Mouse (Mus musculus) CD4-positive, CD25-positive, alpha-beta regulatory T cell, adult 2 months (primary cell): ENCODE measurements around the gene Rslcan18.
"Not testable (repeated sequence)": the region's sequence is repeated elsewhere in the genome, so short reads cannot be mapped to it uniquely, and the experiment has no call there.

Source experiments
- DNase-seq: peaks from one replicate; pipeline ENCODE4 v3.0.0-alpha.2; 2012; ENCODE audit warnings: low read depth, low spot score

Rslcan18 gene

DNA sequence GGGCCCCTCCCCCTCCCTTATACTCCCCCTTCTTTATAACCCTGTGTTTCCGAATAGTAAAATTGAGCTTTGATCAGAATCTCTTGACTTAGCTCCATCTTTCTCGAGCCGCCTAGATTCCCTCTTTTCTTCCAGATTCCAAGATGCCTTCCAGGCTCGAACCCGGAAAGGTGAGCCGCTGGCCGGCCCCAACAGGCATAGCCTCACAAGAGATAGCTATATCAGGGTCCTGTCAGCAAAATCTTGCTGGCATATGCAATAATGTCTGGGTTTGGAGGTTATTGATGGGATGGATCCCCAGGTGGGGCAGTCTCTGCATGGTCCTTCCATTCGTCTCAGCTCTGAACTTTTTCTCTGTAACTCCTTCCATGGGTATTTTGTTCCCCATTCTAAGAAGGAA lies at the start of gene Rslcan18:
Gene Rslcan18, minus strand, starts transcription at position 101 of the 400 bp plus-strand sequence.
- DNase-seq = not testable (repeated sequence)

DNA sequence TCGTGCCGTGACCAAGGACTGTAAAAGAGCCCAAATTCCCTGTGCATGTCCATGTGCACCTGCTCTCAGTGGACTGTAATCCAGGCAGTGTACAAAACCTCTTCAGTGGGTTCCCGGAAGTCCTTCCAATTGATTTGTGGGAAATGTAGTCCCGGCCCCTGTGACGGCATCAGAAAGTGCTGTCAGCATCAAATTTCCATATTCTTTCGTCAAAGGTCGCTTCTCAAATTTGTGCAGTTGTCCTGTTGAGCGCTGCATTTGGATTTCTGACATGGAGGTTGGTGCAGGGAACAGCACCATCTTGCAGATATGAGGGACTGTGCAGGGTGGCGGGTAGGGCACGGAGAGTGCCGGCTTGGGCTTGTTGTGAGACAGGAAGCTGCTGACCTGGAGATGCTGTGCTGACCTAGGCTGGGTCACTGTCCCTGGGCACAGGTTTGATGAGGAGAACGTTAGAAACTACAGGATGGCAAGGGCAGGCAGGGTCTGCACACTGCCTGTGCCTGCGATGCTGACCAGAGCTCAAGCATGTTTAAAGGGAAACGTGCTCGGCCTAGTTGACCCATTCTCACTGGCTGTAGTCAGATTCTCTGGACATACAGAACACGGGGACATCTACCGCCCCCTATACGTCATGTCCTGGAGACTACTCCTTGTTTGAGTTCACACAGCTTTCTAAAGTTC lies 12.1 kb upstream of the Rslcan18 start:
- peak; percentile 89 for DNase-seq

DNA sequence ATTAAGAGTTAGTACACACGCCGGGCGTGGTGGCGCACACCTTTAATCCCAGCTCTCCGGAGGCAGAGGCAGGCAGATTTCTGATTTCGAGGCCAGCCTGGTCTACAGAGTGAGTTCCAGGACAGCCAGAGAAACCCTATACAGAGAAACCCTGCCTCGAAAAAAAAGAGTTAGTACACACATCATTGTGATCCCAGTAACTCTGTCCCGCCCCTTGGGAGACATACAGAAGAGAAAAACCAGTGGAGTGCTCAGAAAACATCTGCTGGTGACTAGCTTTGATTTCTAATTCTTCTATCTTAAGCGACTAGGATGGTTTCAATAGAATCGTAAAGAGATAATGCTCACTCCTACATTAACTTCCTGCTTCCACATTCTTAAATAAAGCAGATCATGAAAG lies 11.4 kb upstream of the Rslcan18 start:
- not testable (repeated sequence) for DNase-seq

DNA sequence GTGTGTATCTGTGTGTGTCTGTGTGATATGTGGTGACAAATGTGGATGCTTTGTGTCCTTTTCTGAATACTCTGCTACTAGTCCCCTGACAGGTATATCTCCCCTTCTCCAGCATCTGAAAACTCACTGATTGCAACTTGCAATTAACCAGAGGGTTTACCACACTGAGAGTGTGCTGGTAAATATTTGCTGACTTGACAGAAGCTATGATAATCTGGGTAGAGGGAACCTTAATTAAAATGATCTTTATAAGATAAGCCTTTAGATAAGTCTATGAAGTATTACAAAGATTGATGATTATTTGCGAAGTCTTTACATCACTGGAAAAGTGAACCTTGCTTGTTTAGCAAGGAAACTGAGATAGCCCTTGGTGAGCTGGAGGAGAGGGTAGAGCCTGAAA lies 8.4 kb upstream of the Rslcan18 start:
- no peak for DNase-seq

DNA sequence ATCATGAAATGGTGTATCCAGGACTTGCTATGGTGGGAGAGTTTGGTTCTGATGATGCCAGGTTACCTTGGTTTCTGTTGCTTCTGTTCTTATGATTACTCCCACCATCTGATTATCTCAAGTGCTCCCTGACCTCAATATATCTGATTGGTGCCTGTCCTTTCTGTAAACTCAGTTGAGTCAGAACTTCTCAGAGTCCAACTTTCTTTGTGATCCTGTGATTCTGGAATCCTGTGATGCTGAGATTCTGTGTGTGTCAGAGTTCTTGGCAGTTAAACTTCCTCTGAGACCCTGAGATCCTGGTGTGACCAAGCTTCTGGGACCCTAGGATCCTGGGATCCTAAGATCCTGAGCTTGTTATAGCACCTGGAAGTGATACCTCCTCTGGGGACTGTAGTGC lies 5.3 kb upstream of the Rslcan18 start, which contains the start of gene Zfp759:
Gene Zfp759, plus strand, starts transcription at position 301 of the 400 bp plus-strand sequence.
- not testable (repeated sequence) for DNase-seq

DNA sequence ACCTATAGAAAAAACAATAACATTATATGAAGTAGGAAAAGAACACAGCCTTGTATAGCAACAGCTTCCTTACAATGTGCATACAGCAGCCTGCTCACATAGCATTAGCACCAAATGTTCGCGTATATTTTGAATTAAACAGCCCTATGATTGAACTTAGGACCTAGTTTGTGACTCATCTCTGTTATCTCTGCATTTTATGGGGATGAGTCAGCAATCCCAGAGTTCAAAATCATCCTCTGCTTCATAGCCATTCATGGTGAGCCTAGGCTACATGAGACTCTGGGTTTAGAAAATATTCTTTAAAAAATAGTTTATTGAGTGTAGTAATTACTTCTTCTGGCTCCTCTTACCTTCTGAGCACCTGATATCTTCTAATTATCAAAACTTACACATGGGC lies 2.8 kb downstream of the Rslcan18 start:
- DNase-seq = no peak

DNA sequence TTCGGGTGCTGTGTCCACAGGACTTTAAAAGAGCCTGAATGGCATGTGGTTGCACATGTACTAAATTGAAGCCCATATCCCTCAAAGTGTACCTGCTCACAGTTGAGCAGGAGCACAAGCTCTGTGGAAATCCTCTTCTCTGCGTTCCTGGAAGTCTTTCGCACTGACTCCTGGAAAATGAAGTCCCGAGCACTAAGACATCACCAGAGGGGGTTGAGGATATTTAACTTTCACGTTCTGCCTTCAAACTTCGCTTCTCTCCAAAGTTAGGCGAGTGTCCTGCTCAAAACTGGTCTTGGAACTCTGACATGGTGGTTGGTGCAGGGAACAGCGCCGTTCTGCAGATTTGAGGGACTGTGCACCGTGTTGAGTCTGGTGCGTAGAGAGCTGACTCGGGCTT lies 4.0 kb downstream of the Rslcan18 start:
- no peak for DNase-seq

DNA sequence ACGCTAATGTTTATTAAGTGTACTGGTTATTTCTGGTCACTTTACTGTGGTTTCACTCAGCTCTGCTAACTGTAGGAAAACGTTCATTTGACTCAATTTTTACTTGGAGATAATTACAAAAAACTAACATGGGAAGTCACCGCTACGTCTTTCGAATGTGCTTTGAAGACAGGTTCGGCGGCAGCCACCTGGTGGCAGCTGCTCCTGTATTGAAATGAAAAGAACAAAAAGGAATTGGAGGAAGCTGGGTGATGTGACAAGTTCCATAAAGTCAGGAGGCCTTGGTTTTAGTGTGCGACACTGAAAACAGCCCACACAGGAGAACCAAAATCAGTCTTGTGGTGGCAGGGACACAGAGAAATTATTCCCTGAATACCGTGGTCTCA lies 7.2 kb downstream of the Rslcan18 start:
- no peak for DNase-seq

DNA sequence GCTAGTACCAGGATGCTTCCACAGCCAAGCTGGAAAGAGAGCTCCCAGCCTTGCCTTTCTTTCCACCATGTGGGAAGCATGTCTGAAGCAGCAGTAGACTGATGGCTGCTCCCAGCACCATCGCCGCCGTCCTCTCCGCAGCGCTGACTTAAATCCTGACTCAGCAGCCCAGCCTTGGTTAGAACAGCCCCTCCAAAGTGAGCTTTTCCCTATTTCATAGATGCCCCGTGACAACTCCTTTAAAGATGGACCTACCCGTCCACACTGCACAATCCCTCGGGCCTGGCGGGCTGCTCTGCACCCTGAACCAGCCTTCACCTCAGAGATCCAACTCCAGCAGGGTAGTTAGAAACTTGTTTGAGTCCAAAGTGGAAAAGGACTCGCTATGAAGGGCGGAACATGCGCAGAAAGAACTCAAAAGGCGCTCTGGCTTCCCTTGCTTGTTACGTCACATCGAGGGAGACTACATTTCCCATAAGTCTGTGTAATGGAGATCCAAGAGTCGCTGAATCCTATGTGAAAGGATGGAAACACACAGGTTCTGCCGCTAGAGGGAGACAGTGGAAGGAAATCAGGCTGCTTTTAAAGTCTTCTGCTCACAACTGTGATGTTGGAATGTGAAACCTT lies 7.8 kb downstream of the Rslcan18 start, which contains the start of gene Gm28557:
Gene Gm28557, minus strand, starts transcription at position 411 of the 627 bp plus-strand sequence.
- peak; percentile 96 for DNase-seq

DNA sequence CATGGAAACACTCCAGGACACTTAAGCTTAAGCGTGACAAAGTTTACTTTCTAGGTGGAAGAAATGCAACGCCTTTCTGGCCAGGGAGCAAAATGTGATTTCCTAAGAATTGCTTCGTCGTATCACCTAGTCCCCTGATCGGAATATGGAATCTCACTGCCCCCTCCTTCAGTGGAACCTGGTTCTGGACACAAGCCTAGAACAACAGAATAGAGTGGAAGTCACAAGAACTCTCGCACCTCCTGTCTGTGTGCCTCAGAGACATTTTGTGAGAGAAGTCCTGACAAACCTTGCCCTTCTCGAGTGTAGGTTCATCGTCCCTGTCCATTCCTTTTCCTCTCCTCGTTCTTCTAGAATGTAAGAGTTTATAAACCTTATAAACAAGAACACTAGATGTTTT lies 8.4 kb downstream of the Rslcan18 start:
- no peak for DNase-seq

DNA sequence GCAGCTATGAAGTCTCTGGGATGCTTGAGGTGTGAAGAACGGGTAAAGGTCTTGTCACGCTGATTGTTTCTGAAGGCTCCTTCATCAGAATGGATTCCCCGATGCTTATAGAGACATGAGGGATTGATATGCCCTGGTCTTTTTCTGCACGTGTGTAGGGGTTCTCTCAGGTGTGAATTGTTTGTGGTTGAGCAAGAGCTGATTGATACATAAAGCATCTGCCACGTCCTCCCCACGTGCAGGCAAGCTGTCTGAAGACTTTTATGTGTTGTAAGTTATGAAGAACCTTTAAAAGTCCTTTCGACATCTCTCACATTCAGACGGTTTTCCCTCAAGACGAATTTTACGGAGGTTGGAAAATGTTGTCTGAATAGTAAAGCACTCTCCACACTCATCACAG lies 18.2 kb downstream of the Rslcan18 start, which contains the start of gene Zfp708:
Gene Zfp708, minus strand, starts transcription at position 101 of the 400 bp plus-strand sequence.
- no peak for DNase-seq

DNA sequence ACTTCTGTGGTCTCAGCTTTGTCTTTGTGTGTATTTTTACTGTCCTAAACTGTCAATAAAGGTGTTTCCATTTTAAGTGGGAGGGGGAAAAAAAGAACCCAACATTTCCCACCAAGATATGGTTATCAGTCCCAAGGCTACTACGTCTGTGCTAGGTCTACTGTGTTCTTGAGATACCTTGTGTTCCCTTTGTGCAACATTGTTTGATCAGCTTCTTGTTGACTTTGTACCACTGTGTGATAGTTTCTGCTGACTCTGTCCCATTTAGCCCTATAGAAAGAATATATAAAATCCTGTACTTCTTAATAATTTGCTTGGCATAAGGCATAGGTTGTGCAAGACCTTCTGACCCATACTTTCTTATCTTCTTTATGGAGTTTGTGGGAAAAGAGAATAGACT lies 25.9 kb downstream of the Rslcan18 start:
- DNase-seq = no peak

DNA sequence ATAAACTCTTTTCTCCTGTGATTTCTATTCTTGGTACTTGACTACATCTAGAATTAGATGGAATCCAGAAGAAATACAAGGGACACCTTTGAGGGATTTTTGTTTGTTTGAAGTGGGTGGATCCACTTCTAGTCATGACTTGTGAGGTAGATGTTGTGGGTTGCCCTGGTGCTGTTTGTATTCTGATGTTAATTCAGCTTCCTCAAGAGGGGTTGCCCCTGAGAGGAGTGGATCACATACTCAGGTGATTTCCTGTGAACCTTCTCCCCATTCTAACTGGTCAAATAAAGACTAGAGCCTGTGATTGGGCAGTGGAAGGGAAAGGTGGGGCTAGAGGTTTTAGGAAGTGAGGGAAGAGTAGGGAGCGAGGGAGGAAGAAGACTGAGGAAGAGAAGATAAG lies 34.1 kb downstream of the Rslcan18 start:
- peak; percentile 35 for DNase-seq

DNA sequence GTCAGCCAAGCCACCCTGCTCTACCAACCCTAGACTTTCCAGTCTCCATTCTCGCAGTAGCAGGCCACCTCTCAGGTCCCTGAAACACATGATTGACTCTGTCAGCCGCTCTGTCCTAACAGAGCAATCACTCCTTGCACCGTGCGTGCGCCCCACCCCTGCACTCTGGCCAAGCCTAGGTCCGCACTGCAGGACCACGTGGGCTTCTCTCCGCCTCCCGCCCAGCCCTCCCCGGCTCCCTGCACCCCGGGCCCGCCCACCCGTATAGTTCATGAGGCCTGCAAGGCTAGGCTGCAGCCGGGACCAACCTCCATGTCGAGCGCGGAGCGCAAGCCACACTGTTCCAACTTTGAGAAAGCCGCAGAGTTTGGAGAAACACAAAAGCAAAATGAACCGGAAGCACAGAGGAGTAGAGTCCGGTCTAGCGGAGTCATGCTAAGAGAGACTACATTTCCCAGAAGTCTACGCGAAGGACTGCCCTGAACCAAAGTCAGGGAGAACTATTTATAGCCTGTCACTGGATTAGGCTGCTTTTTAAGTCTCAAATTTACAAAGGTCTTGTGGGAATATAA lies 34.8 kb downstream of the Rslcan18 start:
- peak; percentile 77 for DNase-seq

DNA sequence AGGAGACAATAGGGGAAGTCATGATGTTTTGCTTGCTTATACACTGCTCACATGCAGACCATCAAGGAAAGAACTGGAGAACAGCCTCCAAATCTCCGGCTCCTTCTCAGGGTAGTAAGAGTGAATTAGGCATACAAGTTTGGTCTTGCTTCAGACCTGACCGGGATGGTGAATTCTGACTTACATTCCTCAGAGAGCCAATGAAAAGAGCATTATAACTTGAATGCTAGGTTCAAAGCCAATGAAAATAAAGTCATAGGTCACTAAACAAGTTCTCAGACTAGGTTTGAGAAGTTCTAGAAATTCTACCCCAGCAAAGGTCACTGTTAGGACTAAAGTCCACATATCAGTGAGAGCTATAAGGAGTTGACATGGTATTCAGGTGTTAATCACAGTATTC lies 38.8 kb downstream of the Rslcan18 start:
- no peak for DNase-seq

DNA sequence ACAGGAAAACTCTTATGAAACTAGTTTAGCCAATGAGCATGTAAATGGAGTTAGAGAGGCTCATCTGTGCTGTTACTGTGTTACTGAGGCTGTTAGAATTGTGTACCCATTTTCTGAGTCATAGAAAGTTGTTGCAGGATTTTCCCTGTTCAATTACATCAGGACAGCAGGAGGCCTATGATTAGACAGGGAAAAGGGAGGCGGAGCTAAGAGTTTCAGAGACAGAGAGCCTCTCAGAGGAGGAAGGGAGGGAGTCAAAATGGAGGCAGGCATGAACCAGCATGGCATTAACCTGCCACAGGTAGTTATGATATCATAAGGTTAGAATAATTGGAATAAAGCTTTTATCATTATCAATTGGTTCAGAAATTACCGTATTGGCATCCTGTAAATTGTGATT lies 43.3 kb downstream of the Rslcan18 start:
- DNase-seq = no peak

DNA sequence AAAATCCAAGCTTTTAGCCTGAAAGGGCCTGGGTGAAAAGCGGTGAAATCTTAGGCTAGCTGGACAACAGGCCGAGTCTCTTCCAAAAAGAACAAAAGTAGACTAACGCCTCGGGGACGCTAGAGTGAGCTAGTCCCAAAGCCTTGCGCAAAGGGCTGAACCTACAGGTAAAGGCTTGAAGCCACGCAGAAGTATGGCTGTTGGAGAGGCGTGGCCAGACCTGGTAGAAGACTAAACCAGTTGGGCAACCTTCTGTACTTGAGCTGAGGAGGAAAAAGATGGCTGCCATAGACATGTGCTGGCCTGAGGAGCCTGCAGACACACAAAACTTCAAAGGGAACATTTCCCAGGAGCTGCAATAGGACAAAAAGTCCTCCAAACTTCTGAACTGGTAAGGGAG lies 50.7 kb downstream of the Rslcan18 start:
- DNase-seq = no peak

DNA sequence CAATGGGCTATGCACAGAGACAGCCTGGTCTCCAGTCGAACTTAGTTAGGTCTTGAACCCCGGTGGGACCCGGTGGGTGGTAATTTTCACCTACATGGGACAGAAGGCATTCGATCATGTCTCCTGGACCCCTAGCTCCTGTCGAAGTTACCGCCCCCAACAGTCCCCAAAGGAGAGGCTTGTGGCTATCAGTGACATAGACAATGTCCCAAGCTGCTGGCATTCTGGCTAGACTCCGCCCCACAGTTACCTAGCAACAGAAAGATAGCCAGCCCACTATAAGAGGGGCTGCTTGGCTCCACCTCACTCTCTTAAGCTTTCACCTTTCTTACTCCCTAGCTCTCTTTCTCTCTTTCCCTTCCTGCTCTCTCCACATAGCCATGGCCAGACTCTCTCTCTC lies 53.6 kb downstream of the Rslcan18 start:
- no peak for DNase-seq

DNA sequence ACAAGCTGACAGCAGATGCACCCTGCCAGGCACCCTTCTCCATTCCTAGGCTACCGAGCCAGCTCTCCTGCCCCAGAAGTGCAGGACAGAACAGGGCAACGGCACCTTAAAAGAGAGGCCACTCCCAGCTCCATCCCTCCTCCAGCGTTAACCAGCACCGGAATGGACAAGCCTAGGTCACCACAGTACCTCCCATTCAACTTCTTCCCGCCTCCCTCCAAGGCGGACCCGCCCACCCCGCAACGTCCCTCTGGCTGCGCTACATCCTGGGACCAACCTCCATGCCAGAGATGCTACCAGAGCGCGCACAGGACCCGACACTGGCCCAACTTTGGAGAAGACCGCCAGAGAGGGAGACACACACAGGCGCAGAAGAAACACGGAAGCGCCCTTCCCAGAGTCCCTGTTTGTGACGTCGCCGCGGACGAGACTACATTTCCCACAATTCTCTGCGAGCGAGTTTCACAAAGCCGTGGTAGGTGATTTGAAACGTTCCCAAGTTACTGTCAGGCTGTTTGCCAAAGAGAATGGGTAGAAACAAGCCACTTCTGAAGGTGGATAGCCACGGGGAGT lies 55.2 kb downstream of the Rslcan18 start, which contains the start of gene Zfp712:
Gene Zfp712, minus strand, starts transcription at position 385 of the 573 bp plus-strand sequence.
- DNase-seq = peak; percentile 92

DNA sequence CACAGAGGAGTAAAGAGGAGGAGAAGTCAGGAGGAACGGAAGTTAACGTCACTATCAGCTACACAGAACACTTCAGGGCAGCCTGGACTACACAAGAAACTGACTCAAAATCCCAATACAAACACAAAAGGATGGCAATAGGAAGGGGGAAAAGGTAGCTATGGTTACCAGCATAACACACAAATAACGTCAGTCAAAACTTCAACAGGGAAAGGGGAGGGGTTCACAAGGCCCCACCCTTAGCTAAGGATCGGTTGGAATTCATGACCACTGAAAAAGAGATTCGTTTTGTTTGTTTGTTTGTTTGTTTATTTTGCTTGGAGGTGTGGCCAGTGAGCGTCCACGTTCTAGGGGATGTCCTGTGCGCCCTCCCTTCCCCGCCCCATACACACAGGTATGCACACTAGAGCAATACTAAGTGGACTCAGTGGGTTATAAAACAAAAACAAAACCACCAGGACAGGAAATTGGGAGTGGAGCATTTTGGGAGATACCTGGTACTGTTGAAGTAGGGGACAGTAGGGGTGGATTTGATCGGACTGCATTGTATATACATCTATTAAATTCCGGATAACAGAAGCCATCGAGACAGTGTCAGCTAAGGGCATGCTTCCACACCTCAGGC lies 55.8 kb downstream of the Rslcan18 start:
- DNase-seq = peak; percentile 28
